Mouse (Mus musculus) gastrocnemius, postnatal 36 days (tissue): ENCODE measurements around the gene Dnmbp. TPM values are rescaled to one million over a fixed set of nuclear protein-coding genes. Genes with fewer than 3 reads are reported as not detected.
A peak's percentile ranks its signal among the peaks of the same experiment; 100 is the strongest.

Experiments
- DNase-seq, 2 experiments: peaks; one replicate each; pipeline ENCODE4 v3.0.0; 2022
- intact Hi-C: fragments of 180-260 bp; cut with DNase I; formaldehyde crosslinking; loops from one replicate; pipeline ENCODE4 v1.15.1; 2025
- total RNA-seq, 2 experiments: library from RNA; stranded (reverse); gene quantifications; 2 replicates each; pipeline ENCODE4 v1.2.3; 2021

Gene Dnmbp
- total RNA-seq, 2 experiments from 2014 or later, result 8.3 to 9.7 TPM

DNA sequence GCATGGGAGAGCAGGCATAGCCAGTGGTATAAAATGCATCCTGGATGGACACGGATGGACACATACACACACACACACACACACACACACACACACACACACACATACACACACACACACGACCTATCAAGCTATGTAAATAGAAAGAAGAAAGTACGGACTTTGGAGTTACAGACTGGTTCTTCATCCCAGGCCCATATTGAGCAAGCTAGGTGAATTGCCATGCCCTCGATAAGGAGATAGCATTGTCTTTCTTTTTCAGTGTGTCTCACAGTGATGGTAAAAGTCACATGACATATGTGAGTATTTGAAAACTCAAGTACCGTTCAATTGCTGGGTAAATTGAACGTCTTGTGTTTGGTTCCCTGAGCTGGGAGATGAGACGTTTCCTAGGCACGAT is 113.1 kb downstream of the Dnmbp start:
- no peak for DNase-seq
- intact Hi-C loops, result no loop called here

- DNase-seq, result peak in 1 of 2 experiments; percentile 17
- intact Hi-C loops, result no loop called here
These were observed 124.2 kb downstream of the Dnmbp start for GRCm38 (mm10) chr19:43815661-43816414.

GRCm38 (mm10) chr19:43813315-43813714 is 126.7 kb downstream of the Dnmbp start:
- no peak for DNase-seq
- intact Hi-C loops, result no loop called here

GRCm38 (mm10) chr19:43811419-43811818 is 128.6 kb downstream of the Dnmbp start:
- DNase-seq, result no peak
- intact Hi-C loops, result no loop called here

GRCm38 (mm10) chr19:43809331-43809730 is 130.7 kb downstream of the Dnmbp start:
- intact Hi-C loops, result no loop called here
- DNase-seq, result no peak

- no peak for DNase-seq
- intact Hi-C loops, result no loop called here
These were observed 136.1 kb downstream of the Dnmbp start for GRCm38 (mm10) chr19:43803866-43804265.

DNA sequence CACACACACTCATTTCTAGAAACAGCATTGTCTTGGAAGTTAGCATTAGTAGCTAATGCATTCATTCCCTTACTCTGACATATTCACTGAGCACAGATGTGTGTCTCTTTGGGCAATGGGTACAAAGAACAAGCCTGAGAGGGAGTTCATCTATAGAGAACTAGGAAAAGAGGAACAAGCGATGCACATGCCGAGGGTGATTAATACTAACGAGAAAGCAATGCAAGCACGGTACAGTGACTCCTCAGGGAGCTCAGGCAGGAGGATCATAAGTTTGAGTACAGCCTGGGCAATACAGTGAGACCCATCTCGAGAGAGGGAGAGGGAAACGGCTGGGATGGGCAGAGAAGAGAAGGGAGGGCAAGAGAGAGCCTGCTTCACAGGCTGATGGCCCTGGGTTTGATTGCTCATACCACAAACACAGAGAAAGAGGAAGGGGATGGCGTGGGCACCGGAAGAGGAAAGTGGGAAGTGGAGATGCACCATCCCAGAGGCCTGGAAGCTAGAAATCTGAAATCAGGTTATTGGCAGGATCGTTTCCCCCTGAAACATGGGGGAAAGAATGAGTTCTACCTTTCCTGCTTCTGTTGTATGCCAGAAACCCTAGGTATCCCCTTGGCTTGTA is 138.5 kb downstream of the Dnmbp start:
- no peak for DNase-seq
- intact Hi-C loops, result no loop called here

DNA sequence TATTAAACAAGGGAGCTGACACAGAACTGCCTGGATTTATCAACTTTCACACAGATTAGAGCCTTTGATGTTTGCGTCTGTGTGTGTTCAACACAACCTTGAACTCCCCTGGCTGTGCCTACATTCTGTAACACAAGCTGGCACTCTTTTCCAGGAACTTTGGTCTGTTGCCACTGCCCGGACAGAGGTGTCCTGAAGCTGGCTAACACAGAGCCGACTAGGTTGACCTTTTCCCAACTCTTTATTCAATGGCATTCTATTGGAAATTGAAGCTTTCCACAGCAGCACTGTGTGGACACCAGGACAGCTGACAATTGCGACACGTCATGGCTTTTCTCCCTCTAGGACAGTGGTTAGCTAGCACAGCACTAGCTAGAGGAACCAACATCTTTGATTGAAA is 142.8 kb downstream of the Dnmbp start:
- no peak for DNase-seq
- intact Hi-C loops, result no loop called here

Other genes with a start within 250 kb of the Dnmbp start
- gene Cutc, start 187.2 kb downstream of the Dnmbp start, total RNA-seq, result 10 to 100 TPM; 13.7 to 18.2 TPM
- 10 to 100 TPM; 17.2 to 20.7 TPM for gene Cox15, start 187.2 kb downstream of the Dnmbp start, total RNA-seq
- not detected for gene Abcc2, start 158.0 kb downstream of the Dnmbp start, total RNA-seq
- gene Cpn1, start 46.4 kb upstream of the Dnmbp start, total RNA-seq, result not detected
- under 1 TPM in 1 of 2 experiments, not detected in 1; 0.23 TPM for gene Cyp2c23, start 89.0 kb upstream of the Dnmbp start, total RNA-seq
- gene Erlin1, start 129.6 kb upstream of the Dnmbp start, total RNA-seq, result 1 to 10 TPM; 3.1 to 4.0 TPM
- 10 to 100 TPM; 13.7 to 17.8 TPM for gene Chuk, start 167.3 kb upstream of the Dnmbp start, total RNA-seq
- 1 to 10 TPM; 5.6 to 5.9 TPM for gene Cwf19l1, start 195.7 kb upstream of the Dnmbp start, total RNA-seq
- gene Bloc1s2, start 206.3 kb upstream of the Dnmbp start, total RNA-seq, result 10 to 100 TPM; 11.5 to 12.3 TPM